Mouse (Mus musculus) intestine, embryonic 16.5 days (tissue): ENCODE data around the gene Scn2a. TPM values are rescaled to one million over a fixed set of nuclear protein-coding genes. Genes with fewer than 3 reads are reported as not detected.

Experiments used
- ATAC-seq: fragments of 200-750 bp; cut with Nextera tagmentation; 2 replicates; pipeline ENCODE4 v1.8.0; 2017; ENCODE audit warnings: moderate TSS enrichment, moderate library complexity
- H3K27ac ChIP-seq: fragments of 300-500 bp; sonication (generic); 2 replicates; pipeline ENCODE4 v1.5.1; 2014; ENCODE audit warnings: mild to moderate bottlenecking, low read length
- H3K27me3 ChIP-seq: fragments of 300-500 bp; sonication (generic); replicated peaks from 2 replicates; pipeline ENCODE4 v1.6.1; 2014; ENCODE audit warnings: low read length, control low read depth, mixed read lengths; ENCODE audit not compliant: control insufficient read depth, insufficient read depth
- H3K36me3 ChIP-seq: fragments of 300-500 bp; sonication (generic); 2 replicates; pipeline ENCODE4 v1.6.1; 2014; ENCODE audit warnings: low read length, control low read depth; ENCODE audit not compliant: control insufficient read depth, insufficient read depth
- H3K4me1 ChIP-seq: fragments of 300-500 bp; sonication (generic); 2 replicates; pipeline ENCODE4 v1.6.1; 2014; ENCODE audit warnings: low read length, control low read depth, mixed read lengths; ENCODE audit not compliant: control insufficient read depth, insufficient read depth
- H3K4me2 ChIP-seq: fragments of 300-500 bp; sonication (generic); 2 replicates; pipeline ENCODE4 v1.6.1; 2014; ENCODE audit warnings: low read depth, low read length, control low read depth
- H3K4me3 ChIP-seq: fragments of 300-500 bp; sonication (generic); 2 replicates; pipeline ENCODE4 v1.5.1; 2014; ENCODE audit warnings: mild to moderate bottlenecking, low read length
- H3K9ac ChIP-seq: fragments of 300-500 bp; sonication (generic); 2 replicates; pipeline ENCODE4 v1.6.1; 2014; ENCODE audit warnings: low read depth, low read length
- H3K9me3 ChIP-seq: fragments of 300-500 bp; sonication (generic); 2 replicates; pipeline ENCODE4 v1.6.1; 2016; ENCODE audit warnings: low read length, control low read depth; ENCODE audit not compliant: control insufficient read depth
- WGBS: fragments of 180-500 bp; shearing (Covaris S2); extraction: QIAGEN DNeasy Blood & Tissue Kit; methylation state at CpG from one replicate; pipeline ENCODE4 v1.1.7; 2014; 5-methylcytosine and 5-hydroxymethylcytosine counted together
- polyA plus RNA-seq: library from polyadenylated mRNA; unstranded; fragments of >200 nt; fragmentation: Nextera tagmentation; extraction: Ambion mirVana; gene quantifications from 2 replicates; pipeline ENCODE4 v1.2.1, GENCODE M21; 2015

The Scn2a gene
- polyA plus RNA-seq: 1.6 and 1.7 TPM in 2 replicates

DNA sequence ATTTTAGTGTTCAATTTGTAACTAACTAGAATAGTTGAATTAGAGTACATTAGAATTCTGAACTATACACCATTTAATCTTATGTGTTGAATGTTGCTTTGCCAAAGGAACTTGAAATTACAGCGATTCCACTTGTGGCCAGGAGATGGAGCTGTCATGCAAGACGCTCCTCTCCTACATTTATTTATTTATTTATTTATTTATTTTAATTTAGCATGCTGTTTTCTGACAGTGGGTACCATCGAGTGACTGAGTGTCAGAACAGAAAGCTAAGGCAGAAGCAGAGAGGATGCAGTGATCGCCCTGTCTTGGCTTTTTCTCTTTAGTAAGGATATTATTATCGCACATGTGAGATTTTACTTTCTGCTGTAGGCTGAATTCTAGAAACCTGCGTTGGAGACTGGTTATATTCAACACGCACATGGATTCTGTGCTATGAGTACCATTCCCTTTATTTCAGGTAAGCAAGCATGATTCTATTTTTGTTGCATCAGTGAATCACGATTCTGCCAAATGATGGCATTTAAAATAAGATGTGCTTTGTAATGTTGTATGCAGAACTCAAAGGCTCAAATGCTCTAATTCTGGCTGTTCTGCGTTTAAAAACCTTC lies at the start of gene Scn2a:
Gene Scn2a, plus strand, starts transcription at position 216 of the 611 bp plus-strand sequence.
- no peak for ATAC-seq
- H3K9me3 ChIP-seq: no peaks in the 10 kb centered on the region
- H3K4me1 ChIP-seq: no peaks in the 10 kb centered on the region
- no peaks in the 10 kb centered on the region for H3K36me3 ChIP-seq
- 48% methylated on average over 9 of the region's 9 CpGs for WGBS
- H3K27me3 ChIP-seq: no peaks in the 10 kb centered on the region
- H3K27ac ChIP-seq: no peak within 1 kb of the TSS
- no peak within 1 kb of the TSS for H3K4me3 ChIP-seq
- H3K9ac ChIP-seq: no peak within 1 kb of the TSS
- H3K4me2 ChIP-seq: no peak within 1 kb of the TSS

DNA sequence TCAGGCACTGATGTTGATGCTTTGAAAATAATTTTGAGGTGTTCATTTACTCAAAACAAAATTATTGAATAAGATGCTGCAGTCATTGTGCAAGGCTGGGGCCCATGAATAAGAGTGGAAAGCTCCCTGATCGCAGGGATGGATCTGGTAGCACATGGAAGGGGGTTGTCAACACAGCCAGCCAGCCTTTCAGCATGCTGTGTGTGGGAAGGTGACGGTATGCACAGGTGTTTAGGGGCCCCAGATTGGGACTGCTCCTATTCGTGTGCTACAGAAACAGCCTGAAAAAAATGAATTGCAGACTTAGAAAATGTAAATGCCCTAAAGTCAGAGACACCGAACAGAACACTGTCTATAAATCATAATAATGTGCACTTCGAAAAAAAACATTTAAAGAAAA lies 32.9 kb upstream of the Scn2a start:
- Histone ChIP-seq H3K9ac (no peak overlapping the region), H3K27me3 (no peaks in the 10 kb centered on the region), H3K36me3 (no peaks in the 10 kb centered on the region), H3K27ac (no peak overlapping the region), H3K4me3 (no peak overlapping the region), H3K9me3 (no peaks in the 10 kb centered on the region), H3K4me1 (no peaks in the 10 kb centered on the region), H3K4me2 (no peak overlapping the region)
- no peak for ATAC-seq
- 77% methylated on average over 5 of the region's 5 CpGs for WGBS

DNA sequence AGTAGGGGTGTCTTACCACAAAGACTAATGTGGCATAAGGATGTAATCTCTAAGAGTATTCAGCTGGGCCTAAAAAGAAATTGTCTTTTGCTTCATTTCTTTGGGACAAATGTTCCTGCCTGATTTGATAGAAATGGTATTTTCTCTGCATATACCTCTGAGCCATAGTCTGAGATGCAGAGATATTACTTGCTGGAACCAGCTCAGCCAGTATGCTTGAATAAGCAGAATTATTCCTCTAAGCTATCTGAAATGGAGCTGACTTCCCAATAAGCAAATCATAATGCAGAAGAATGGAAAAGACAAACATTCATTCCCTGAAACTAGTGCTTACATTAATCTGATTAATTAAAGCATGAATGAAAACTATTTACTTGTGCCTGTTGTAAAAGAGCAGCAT lies 12.8 kb upstream of the Scn2a start:
- H3K9ac ChIP-seq: no peak overlapping the region
- H3K4me1 ChIP-seq: no peaks in the 10 kb centered on the region
- no peaks in the 10 kb centered on the region for H3K9me3 ChIP-seq
- no peaks in the 10 kb centered on the region for H3K36me3 ChIP-seq
- H3K27me3 ChIP-seq: no peaks in the 10 kb centered on the region
- no peak overlapping the region for H3K4me2 ChIP-seq
- H3K27ac ChIP-seq: no peak overlapping the region
- ATAC-seq: no peak
- H3K4me3 ChIP-seq: no peak overlapping the region

DNA sequence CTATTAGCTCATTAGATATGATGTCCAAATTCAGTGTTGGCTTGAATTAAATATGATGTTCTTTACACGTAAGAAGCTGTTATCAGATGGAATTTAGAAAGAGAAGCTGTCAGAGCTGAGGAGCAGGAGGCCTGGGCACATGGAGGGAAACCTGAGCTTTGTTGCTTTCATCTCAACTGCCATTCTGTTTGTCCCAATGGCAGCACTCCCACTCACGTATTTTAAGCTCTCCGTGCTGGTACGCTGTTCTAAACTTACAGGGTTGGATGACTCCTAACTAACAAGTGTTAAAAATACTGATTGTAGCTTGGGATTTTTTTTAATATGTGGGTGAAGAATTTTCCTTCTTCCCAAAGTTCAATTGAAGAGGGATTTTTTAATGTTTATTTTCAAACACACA lies 8.7 kb upstream of the Scn2a start:
- H3K9me3 ChIP-seq: no peaks in the 10 kb centered on the region
- H3K27ac ChIP-seq: no peak overlapping the region
- H3K36me3 ChIP-seq: no peaks in the 10 kb centered on the region
- H3K4me3 ChIP-seq: no peak overlapping the region
- no peak for ATAC-seq
- WGBS: 79% methylated on average over 4 of the region's 4 CpGs
- no peaks in the 10 kb centered on the region for H3K27me3 ChIP-seq
- no peak overlapping the region for H3K9ac ChIP-seq
- H3K4me2 ChIP-seq: no peak overlapping the region
- H3K4me1 ChIP-seq: no peaks in the 10 kb centered on the region

DNA sequence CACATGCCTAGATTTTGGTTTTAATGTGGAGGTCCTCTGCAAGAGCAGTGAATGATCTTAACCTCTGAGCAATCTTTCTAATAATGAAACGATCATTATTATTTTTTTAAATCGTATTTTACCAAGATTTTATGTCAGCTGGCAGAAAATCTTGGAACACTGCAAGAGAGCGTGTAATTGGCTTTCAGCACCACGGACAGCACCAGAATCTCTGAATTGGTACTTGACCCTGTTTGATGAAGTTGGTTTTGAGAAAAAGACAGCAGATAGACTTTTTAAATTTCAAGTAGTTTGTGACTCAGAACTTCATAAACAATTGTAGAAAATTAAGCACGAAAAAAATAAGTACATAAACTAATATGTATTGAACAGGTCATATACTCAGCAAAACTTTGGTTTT lies 790 bp upstream of the Scn2a start:
- Histone ChIP-seq H3K4me3 (no peak overlapping the region), H3K27ac (no peak overlapping the region), H3K4me2 (no peak overlapping the region), H3K9me3 (no peaks in the 10 kb centered on the region), H3K36me3 (no peaks in the 10 kb centered on the region), H3K27me3 (no peaks in the 10 kb centered on the region), H3K9ac (no peak overlapping the region), H3K4me1 (no peaks in the 10 kb centered on the region)
- no peak for ATAC-seq
- 22% methylated on average over 5 of the region's 5 CpGs for WGBS

DNA sequence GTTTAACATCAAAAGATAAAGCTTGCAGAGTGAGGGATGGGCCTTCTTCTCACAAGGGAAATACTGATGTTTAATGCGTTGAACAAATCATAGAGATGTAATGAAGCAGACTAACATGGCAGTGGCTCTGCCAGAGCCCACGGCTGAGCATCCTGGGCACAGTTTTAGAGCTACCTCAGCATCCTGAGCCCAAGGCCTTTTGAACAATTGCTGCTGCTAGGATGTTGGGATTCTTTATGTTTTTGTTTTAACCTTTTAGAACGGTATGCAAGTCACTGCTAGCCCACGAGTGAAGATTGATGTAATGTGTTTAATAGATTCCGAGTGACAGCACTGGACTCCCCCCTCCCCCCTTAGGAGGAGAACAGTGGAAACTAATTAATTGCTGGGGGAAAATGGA lies 683 bp downstream of the Scn2a start:
- no peak for ATAC-seq
- H3K9ac ChIP-seq: no peak overlapping the region
- no peak overlapping the region for H3K4me2 ChIP-seq
- no peaks in the 10 kb centered on the region for H3K4me1 ChIP-seq
- 58% methylated on average over 5 of the region's 5 CpGs for WGBS
- no peak overlapping the region for H3K4me3 ChIP-seq
- H3K27me3 ChIP-seq: no peaks in the 10 kb centered on the region
- no peaks in the 10 kb centered on the region for H3K9me3 ChIP-seq
- no peaks in the 10 kb centered on the region for H3K36me3 ChIP-seq
- H3K27ac ChIP-seq: no peak overlapping the region

DNA sequence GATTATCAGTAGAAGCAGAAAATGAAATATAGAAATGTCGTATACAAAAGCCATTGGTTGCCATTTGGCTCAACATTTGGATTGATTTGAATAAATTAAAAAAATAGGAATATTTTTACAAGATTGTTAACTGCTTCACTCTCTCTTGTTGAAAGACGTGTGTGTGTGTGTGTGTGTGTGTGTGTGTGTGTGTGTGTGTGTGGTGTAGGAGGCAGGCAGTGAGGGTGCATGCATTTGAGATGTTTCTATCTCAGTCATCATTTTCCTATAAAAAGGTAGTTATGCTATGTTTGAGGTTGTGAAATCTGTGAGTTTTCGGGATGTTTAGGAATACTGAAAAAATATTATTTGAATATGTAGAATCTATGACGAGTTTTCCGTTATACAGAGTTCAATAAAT lies 1.3 kb downstream of the Scn2a start:
- WGBS: 82% methylated on average over 5 of the region's 5 CpGs
- Histone ChIP-seq H3K27me3 (no peaks in the 10 kb centered on the region), H3K9me3 (no peaks in the 10 kb centered on the region), H3K4me3 (no peak overlapping the region), H3K36me3 (no peaks in the 10 kb centered on the region), H3K27ac (no peak overlapping the region), H3K9ac (no peak overlapping the region), H3K4me1 (no peaks in the 10 kb centered on the region), H3K4me2 (no peak overlapping the region)
- no peak for ATAC-seq

DNA sequence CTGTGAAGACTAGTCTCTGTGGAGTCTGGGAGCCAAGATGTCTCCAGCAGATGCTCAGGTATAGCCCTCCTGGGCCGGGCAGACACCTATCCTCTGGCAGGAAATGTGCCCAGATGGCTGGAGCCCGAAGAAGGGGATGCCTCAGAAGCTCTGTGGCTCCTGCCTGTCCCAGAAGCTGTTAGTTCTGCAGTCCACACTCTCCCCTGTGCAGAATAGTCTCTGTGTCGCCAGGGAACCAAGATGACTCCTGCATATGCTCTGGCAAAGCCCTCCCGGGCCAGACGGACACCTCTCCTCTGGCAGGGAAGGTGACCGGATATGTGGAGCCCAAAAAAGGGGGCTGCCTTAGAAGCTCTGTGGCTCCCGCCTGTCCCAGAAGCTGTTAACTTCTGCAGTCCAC lies 32.1 kb downstream of the Scn2a start:
- H3K9ac ChIP-seq: no peak overlapping the region
- no peak for ATAC-seq
- H3K36me3 ChIP-seq: no peaks in the 10 kb centered on the region
- H3K4me2 ChIP-seq: no peak overlapping the region
- H3K4me1 ChIP-seq: no peaks in the 10 kb centered on the region
- H3K9me3 ChIP-seq: no peaks in the 10 kb centered on the region
- H3K27me3 ChIP-seq: no peaks in the 10 kb centered on the region
- H3K27ac ChIP-seq: no peak overlapping the region
- 80% methylated on average over 7 of the region's 7 CpGs for WGBS
- H3K4me3 ChIP-seq: no peak overlapping the region

DNA sequence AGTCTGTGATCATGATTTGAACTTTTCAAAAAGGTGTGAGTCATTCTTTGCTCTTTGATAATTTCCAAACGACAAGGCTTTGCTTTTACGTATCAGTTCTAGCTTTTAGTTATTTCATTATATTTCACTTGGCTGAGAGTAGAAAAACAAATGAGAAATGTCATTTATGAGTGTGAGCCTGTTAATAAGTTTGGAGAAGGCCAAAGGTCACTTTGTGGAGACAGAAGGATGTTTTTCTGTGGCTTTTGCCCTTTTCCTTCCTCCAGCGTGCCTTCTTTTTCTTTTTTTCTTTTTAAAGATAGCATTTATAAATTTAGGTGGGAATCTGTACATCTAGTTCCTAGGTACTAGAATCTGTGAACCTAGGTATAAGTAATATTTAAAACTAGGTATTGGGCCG lies 36.5 kb downstream of the Scn2a start:
- H3K9me3 ChIP-seq: no peaks in the 10 kb centered on the region
- H3K4me3 ChIP-seq: no peak overlapping the region
- H3K9ac ChIP-seq: no peak overlapping the region
- H3K36me3 ChIP-seq: no peaks in the 10 kb centered on the region
- H3K27me3 ChIP-seq: no peaks in the 10 kb centered on the region
- H3K4me2 ChIP-seq: no peak overlapping the region
- ATAC-seq: no peak
- no peaks in the 10 kb centered on the region for H3K4me1 ChIP-seq
- WGBS: 66% methylated on average over 4 of the region's 4 CpGs
- H3K27ac ChIP-seq: no peak overlapping the region

DNA sequence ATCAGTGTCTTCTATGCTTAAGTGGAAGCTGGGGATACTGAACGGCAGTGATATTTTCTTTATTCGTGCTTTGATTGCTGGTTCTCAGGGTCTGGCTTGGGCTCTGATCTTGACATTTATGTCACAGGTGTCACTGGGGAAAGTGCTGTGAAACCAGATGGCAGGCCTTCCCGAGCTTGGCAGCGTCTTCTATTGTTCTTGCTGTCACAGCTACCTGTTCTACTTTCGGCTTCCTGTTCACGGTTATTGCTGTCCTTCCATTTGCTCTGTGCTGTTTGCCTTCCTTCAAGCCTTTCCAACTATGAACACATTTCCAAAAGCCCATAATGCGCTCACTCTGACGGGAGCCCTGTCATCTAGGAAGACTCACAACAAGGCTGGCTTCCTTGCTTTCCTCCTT lies 37.9 kb downstream of the Scn2a start:
- 82% methylated on average over 8 of the region's 8 CpGs for WGBS
- ATAC-seq: no peak
- Histone ChIP-seq H3K4me1 (no peaks in the 10 kb centered on the region), H3K27me3 (no peaks in the 10 kb centered on the region), H3K27ac (no peak overlapping the region), H3K36me3 (no peaks in the 10 kb centered on the region), H3K4me2 (no peak overlapping the region), H3K9me3 (no peaks in the 10 kb centered on the region), H3K4me3 (no peak overlapping the region), H3K9ac (no peak overlapping the region)
